Mouse (Mus musculus): Measurements from ENCODE around the gene Zic5.
"Not testable (repeated sequence)": the region's sequence is repeated elsewhere in the genome, so short reads cannot be mapped to it uniquely, and the experiment has no call there.

The Zic5 gene

GRCm38 (mm10) chr14:122463734-122464341 lies 1.6 kb downstream of the Zic5 start:
- DNase-seq (ENCODE audit: low spot score): not testable (repeated sequence)

GRCm38 (mm10) chr14:122463080-122463691 lies 2.3 kb downstream of the Zic5 start:
- no peak for DNase-seq (ENCODE audit: low spot score)

- no peak for DNase-seq (ENCODE audit: low spot score)
Measured at GRCm38 (mm10) chr14:122462689-122463079, 2.8 kb downstream of the Zic5 start.

- no peak for DNase-seq (ENCODE audit: low spot score)
Measured at GRCm38 (mm10) chr14:122461966-122462365, 3.5 kb downstream of the Zic5 start.

- no peak for DNase-seq (ENCODE audit: low spot score)
Measured at GRCm38 (mm10) chr14:122461500-122461899, 4.0 kb downstream of the Zic5 start.

GRCm38 (mm10) chr14:122460226-122460625 lies 5.3 kb downstream of the Zic5 start:
- no peak for DNase-seq (ENCODE audit: low spot score)

GRCm38 (mm10) chr14:122459776-122460175 lies 5.7 kb downstream of the Zic5 start:
- DNase-seq (ENCODE audit: low spot score): no peak

GRCm38 (mm10) chr14:122459332-122459731 lies 6.1 kb downstream of the Zic5 start:
- not testable (repeated sequence) for DNase-seq (ENCODE audit: low spot score)

- no peak for DNase-seq (ENCODE audit: low spot score)
Measured at GRCm38 (mm10) chr14:122455562-122455958, 9.9 kb downstream of the Zic5 start.

- no peak for DNase-seq (ENCODE audit: low spot score)
Measured at GRCm38 (mm10) chr14:122454901-122455561, 10.4 kb downstream of the Zic5 start.

GRCm38 (mm10) chr14:122453996-122454738 lies 11.3 kb downstream of the Zic5 start:
- no peak for DNase-seq (ENCODE audit: low spot score)

- DNase-seq (ENCODE audit: low spot score): no peak
Measured at GRCm38 (mm10) chr14:122453388-122453995, 12.0 kb downstream of the Zic5 start.

GRCm38 (mm10) chr14:122452701-122453387 lies 12.6 kb downstream of the Zic5 start:
- no peak for DNase-seq (ENCODE audit: low spot score)

- DNase-seq (ENCODE audit: low spot score): no peak
Measured at GRCm38 (mm10) chr14:122451551-122452145, 13.8 kb downstream of the Zic5 start.

- no peak for DNase-seq (ENCODE audit: low spot score)
Measured at GRCm38 (mm10) chr14:122450496-122451382, 14.7 kb downstream of the Zic5 start, which contains the start of gene Gm5089. Gene Gm5089, minus strand, starts transcription at chr14:122451115.

GRCm38 (mm10) chr14:122449601-122450495 lies 15.6 kb downstream of the Zic5 start:
- DNase-seq (ENCODE audit: low spot score): no peak

GRCm38 (mm10) chr14:122436850-122437249 lies 28.6 kb downstream of the Zic5 start:
- no peak for DNase-seq (ENCODE audit: low spot score)

GRCm38 (mm10) chr14:122434039-122434438 lies 31.4 kb downstream of the Zic5 start:
- no peak for DNase-seq (ENCODE audit: low spot score)

GRCm38 (mm10) chr14:122432558-122432957 lies 32.9 kb downstream of the Zic5 start:
- DNase-seq (ENCODE audit: low spot score): no peak

All from testis, postnatal 14 days (tissue).